Mouse (Mus musculus) thymus, adult 2 months (tissue): ENCODE measurements around the gene Edf1.

Source experiments
- CTCF ChIP-seq: fragments of 200-500 bp; IDR thresholded peaks from 2 replicates; pipeline ENCODE4 v1.5.1; 2012; ENCODE audit warnings: mild to moderate bottlenecking, control low read depth, low read length, moderate library complexity, borderline replicate concordance; ENCODE audit not compliant: control insufficient read depth, poor library complexity, insufficient read depth; ENCODE audit errors: extremely low read depth
- POLR2A ChIP-seq: fragments of 200-500 bp; IDR thresholded peaks from 2 replicates; pipeline ENCODE4 v1.6.1; 2012; ENCODE audit warnings: mild to moderate bottlenecking, low read length, control low read depth, moderate library complexity; ENCODE audit not compliant: control insufficient read depth, poor library complexity, insufficient read depth; ENCODE audit errors: extremely low read depth

GRCm38 (mm10) chr2:25540541-25540948 is 17.1 kb upstream of the Edf1 start:
- TF ChIP-seq CTCF (no peak), POLR2A (no peak)
